In the genomic region with DNA sequence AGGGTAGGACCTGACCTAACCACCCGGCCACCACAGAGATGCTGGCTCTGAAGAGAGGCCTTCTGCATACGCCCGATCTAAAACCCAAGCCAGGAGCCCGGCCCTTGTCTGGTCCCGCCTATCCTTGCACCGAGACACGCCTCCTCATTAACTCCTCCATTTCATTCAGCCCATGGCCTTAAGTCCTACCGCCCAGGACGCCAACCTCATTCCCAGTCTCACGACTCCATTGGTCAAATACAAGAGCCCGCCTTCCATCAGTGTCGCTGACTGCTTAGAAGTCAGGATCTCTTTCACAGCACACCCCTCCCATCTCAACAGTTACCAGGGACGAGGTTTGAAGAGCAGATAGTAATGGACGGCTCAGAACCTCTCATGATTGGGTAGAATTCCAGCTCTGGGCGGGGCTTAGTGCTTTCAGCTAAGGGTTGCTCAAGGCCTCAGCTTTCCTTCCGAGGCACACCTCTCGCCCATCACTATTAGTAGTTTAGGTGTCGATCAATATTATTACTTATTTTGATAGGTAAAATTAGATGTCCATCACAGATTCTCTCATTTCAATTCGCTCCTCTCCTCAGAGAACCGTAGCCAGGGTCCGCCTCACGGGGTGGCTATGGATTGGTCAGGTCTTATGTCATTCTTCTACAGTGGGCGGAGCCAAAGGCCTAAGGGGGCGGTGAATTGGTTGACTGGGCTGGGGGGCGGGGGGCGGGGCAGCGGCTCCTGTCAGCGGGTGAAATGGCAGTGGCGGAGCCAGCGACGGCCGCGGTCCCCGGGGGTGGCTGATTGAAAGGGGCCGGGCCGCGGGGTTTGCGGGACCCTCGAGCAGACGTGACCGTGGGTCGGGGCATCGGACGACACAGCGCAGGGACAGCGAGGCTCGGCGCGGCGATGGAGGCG, we compare ENCODE assay signal across 8 mouse cellular contexts. TPM values are rescaled to one million over a fixed set of nuclear protein-coding genes. Genes with fewer than 3 reads are reported as not detected.
DNase-seq lines count a peak whose midpoint lies in the region; ATAC-seq and TF ChIP-seq lines count a peak whose summit lies in the region.

Evi5l (plus strand) TSS at position 716 of the 900 bp plus-strand sequence.

- H3K9ac ChIP-seq in ES-Bruce4 (ENCODE audit: low read depth, poor library complexity, severe bottlenecking): peak within 1 kb of the TSS; percentile 77
- peak within 1 kb of the TSS; percentile 89 for H3K9ac ChIP-seq in forebrain, embryonic 13.5 days
- peak within 1 kb of the TSS; percentile 77 for H3K9ac ChIP-seq in liver, postnatal 0 days (replicated peaks)
- H3K9ac ChIP-seq in neural tube, embryonic 14.5 days (replicated peaks; ENCODE audit: low read depth, low read length): peak within 1 kb of the TSS; percentile 89

- WGBS in forebrain, embryonic 13.5 days: 2% methylated on average over 40 of the region's 51 CpGs
- under 1% methylated on average over 51 of the region's 51 CpGs for WGBS in large intestine, adult 2 months
- under 1% methylated on average over 51 of the region's 51 CpGs for WGBS in liver, postnatal 0 days (ENCODE audit: insufficient replicate concordance)
- WGBS in neural tube, embryonic 14.5 days: under 1% methylated on average over 51 of the region's 51 CpGs

- TF ChIP-seq POLR2A in ES-Bruce4 (IDR thresholded peaks at IDR 0.05; ENCODE audit: insufficient read depth, low read length): peak; percentile 44

- DNase-seq in heart, postnatal 10 days: peak; percentile 99 to 100
- peak; percentile 99 for DNase-seq in large intestine, adult 2 months (ENCODE audit: low read depth, low spot score)
- DNase-seq in liver, postnatal 0 days: peak; percentile 97
- peak; percentile 98 for DNase-seq in testis, postnatal 10 days (ENCODE audit: low spot score)

- H3K4me2 ChIP-seq in forebrain, embryonic 13.5 days: peak within 1 kb of the TSS; percentile 76
- peak within 1 kb of the TSS; percentile 88 for H3K4me2 ChIP-seq in liver, postnatal 0 days (ENCODE audit: low read depth, low read length)
- H3K4me2 ChIP-seq in neural tube, embryonic 14.5 days (ENCODE audit: low read depth, low read length): peak within 1 kb of the TSS; percentile 57

- peak within 1 kb of the TSS; percentile 80 for H3K4me3 ChIP-seq in ES-Bruce4 (ENCODE audit: low read depth, low read length)
- peak within 1 kb of the TSS; percentile 73 for H3K4me3 ChIP-seq in forebrain, embryonic 13.5 days
- H3K4me3 ChIP-seq in liver, postnatal 0 days (ENCODE audit: low read depth, low read length): peak within 1 kb of the TSS; percentile 69
- peak within 1 kb of the TSS; percentile 85 for H3K4me3 ChIP-seq in neural tube, embryonic 14.5 days (ENCODE audit: low read depth, low read length)

- H3K9me3 ChIP-seq in ES-Bruce4 (replicated peaks; ENCODE audit: control insufficient read depth, insufficient read depth, low read length, poor library complexity, severe bottlenecking): no peaks in the 10 kb centered on the region
- H3K9me3 ChIP-seq in forebrain, embryonic 13.5 days (replicated peaks): no peaks in the 10 kb centered on the region
- no peaks in the 10 kb centered on the region for H3K9me3 ChIP-seq in liver, postnatal 0 days (ENCODE audit: low read length)
- no peaks in the 10 kb centered on the region for H3K9me3 ChIP-seq in neural tube, embryonic 14.5 days (ENCODE audit: control insufficient read depth, low read length)

- no peak within 1 kb of the TSS for H3K27ac ChIP-seq in ES-Bruce4 (ENCODE audit: insufficient read depth, low read length)
- peak within 1 kb of the TSS; percentile 72 for H3K27ac ChIP-seq in forebrain, embryonic 13.5 days
- no peak within 1 kb of the TSS for H3K27ac ChIP-seq in liver, postnatal 0 days (ENCODE audit: low read depth)
- H3K27ac ChIP-seq in neural tube, embryonic 14.5 days (ENCODE audit: low read depth, low read length): peak within 1 kb of the TSS; percentile 86

- TF ChIP-seq CTCF in ES-Bruce4 (IDR thresholded peaks at IDR 0.05; ENCODE audit: low read depth, low read length): no peak
- no peak for TF ChIP-seq CTCF in liver, postnatal 0 days (IDR thresholded peaks at IDR 0.05; ENCODE audit: low read depth)

- TF ChIP-seq EP300 in ES-Bruce4 (IDR thresholded peaks at IDR 0.05; ENCODE audit: insufficient read depth, low read depth, low read length): no peak
- TF ChIP-seq EP300 in liver, postnatal 0 days (IDR thresholded peaks at IDR 0.05; ENCODE audit: low read depth): peak; percentile 66

- intact Hi-C loops in heart, postnatal 10 days (cut with DNase I): loop anchor here (10.0 kb wide), 2 partner anchors 449 to 661 kb away; partner anchors contain the start of genes Mcoln1 and Zfp958

- H3K36me3 ChIP-seq in ES-Bruce4 (ENCODE audit: control insufficient read depth, insufficient read depth, low read length, poor library complexity, severe bottlenecking): no peaks in the 10 kb centered on the region
- 0 out of 2 replicates have a peak, but pooled peaks cover 2% of the 10 kb centered on the region for H3K36me3 ChIP-seq in forebrain, embryonic 13.5 days (ENCODE audit: poor library complexity, severe bottlenecking)
- H3K36me3 ChIP-seq in liver, postnatal 0 days (replicated peaks; ENCODE audit: insufficient read depth, low read length): no peaks in the 10 kb centered on the region
- no peaks in the 10 kb centered on the region for H3K36me3 ChIP-seq in neural tube, embryonic 14.5 days (ENCODE audit: control insufficient read depth, insufficient read depth, low read length)

- ATAC-seq in cerebellum, adult (ENCODE audit: insufficient number of reproducible peaks, low FRiP score, low TSS enrichment): peak; percentile 96
- ATAC-seq in forebrain, embryonic 13.5 days: peak; percentile 98
- ATAC-seq in liver, postnatal 0 days: peak; percentile 96
- peak; percentile 98 for ATAC-seq in neural tube, embryonic 14.5 days (ENCODE audit: low read depth)

- no peaks in the 10 kb centered on the region for H3K4me1 ChIP-seq in ES-Bruce4 (ENCODE audit: control insufficient read depth, insufficient read depth, low read length)
- peaks cover 31% of the 10 kb centered on the region for H3K4me1 ChIP-seq in forebrain, embryonic 13.5 days
- H3K4me1 ChIP-seq in liver, postnatal 0 days (ENCODE audit: insufficient read depth): peaks cover 14% of the 10 kb centered on the region
- H3K4me1 ChIP-seq in neural tube, embryonic 14.5 days (ENCODE audit: control insufficient read depth, insufficient read depth, low read length): peaks cover 22% of the 10 kb centered on the region

- H3K27me3 ChIP-seq in ES-Bruce4 (ENCODE audit: control insufficient read depth, insufficient read depth, low read length, poor library complexity, severe bottlenecking): no peaks in the 10 kb centered on the region
- H3K27me3 ChIP-seq in forebrain, embryonic 13.5 days: no peaks in the 10 kb centered on the region
- no peaks in the 10 kb centered on the region for H3K27me3 ChIP-seq in liver, postnatal 0 days (ENCODE audit: insufficient read depth, low read length)
- H3K27me3 ChIP-seq in neural tube, embryonic 14.5 days (ENCODE audit: control insufficient read depth, insufficient read depth, low read length): no peaks in the 10 kb centered on the region

RNA-seq across cellular contexts. Expression of gene Evi5l, which starts in this region (rescaled TPM):
- 4.1 and 5.7 TPM in 2 replicates for polyA plus RNA-seq in ES-Bruce4 (2011; ENCODE audit: insufficient read depth, insufficient read length, low read depth, missing spikeins)
- polyA plus RNA-seq in forebrain, embryonic 13.5 days (2015; fragmentation: Nextera tagmentation; extraction: Ambion mirVana): 57.7 and 62.7 TPM in 2 replicates
- 10 to 100 TPM; 23.6 to 24.2 TPM for total RNA-seq in heart, postnatal 10 days (2021)
- 6.2 and 7.9 TPM in 2 replicates for polyA plus RNA-seq in large intestine, adult 2 months (2012; rRNA removed)
- polyA plus RNA-seq in liver, postnatal 0 days (2015; fragmentation: Nextera tagmentation; extraction: Ambion mirVana): 2.8 and 3.8 TPM in 2 replicates
- 86.7 and 96.4 TPM in 2 replicates for polyA plus RNA-seq in neural tube, embryonic 14.5 days (2014; fragmentation: Nextera tagmentation; extraction: Ambion mirVana)

Comparison
In these comparisons a context has a peak if more than half of its experiments do, and no peak if none do; other contexts are left out.
1. H3K27ac ChIP-seq: peak in forebrain, embryonic 13.5 days (single experiment) and neural tube, embryonic 14.5 days (single experiment); none in ES-Bruce4 (single experiment) and liver, postnatal 0 days (single experiment).
2. Peak in every context shown above with its lines, with median percentiles within 50 percentile points of each other: H3K4me3 ChIP-seq, H3K9ac ChIP-seq, ATAC-seq, H3K4me2 ChIP-seq and DNase-seq.